Mouse (Mus musculus): Measurements from ENCODE around the gene Eef2kmt. TPM values are rescaled to one million over a fixed set of nuclear protein-coding genes. Genes with fewer than 3 reads are reported as not detected.

Eef2kmt gene
- 7.2 and 9.0 TPM in 2 replicates for total RNA-seq (2014; rRNA removed)
- polyA plus RNA-seq (2012; rRNA removed), result 17.3 and 22.4 TPM in 2 replicates

GRCm38 (mm10) chr16:5255779-5256496 is at the start of gene Eef2kmt:
Eef2kmt (minus strand) TSS chr16:5255983.
- TF ChIP-seq POLR2A (IDR thresholded peaks at IDR 0.05; ENCODE audit: extremely low read depth, insufficient read depth, low read length) (0 out of 2 replicates have a peak, but pooled peaks have one; percentile 43), CTCF (IDR thresholded peaks at IDR 0.05; ENCODE audit: low read depth, low read length) (peak; percentile 61)
- no peaks in the 10 kb centered on the region for H3K79me2 ChIP-seq (ENCODE audit: control insufficient read depth, insufficient read depth, low read length)
- 1% methylated on average over 57 of the region's 57 CpGs for WGBS

GRCm38 (mm10) chr16:5295238-5295637 is 39.5 kb upstream of the Eef2kmt start:
- Histone ChIP-seq H3K4me1 (ENCODE audit: control insufficient read depth, insufficient read depth, low read length) (no peaks in the 10 kb centered on the region), H3K36me3 (ENCODE audit: control insufficient read depth, insufficient read depth, low read length) (no peaks in the 10 kb centered on the region), H3K27ac (replicated peaks; ENCODE audit: insufficient read depth, low read depth, low read length) (no peak overlapping the region), H3K9ac (ENCODE audit: low read depth, low read length) (no peak overlapping the region), H3K79me2 (ENCODE audit: control insufficient read depth, insufficient read depth, low read length) (no peaks in the 10 kb centered on the region), H3K27me3 (ENCODE audit: control insufficient read depth, insufficient read depth, low read length) (no peaks in the 10 kb centered on the region), H3K4me3 (ENCODE audit: insufficient read depth, low read depth, low read length) (no peak overlapping the region)
- DNase-seq (ENCODE audit: extremely low read depth, low read depth, low spot score), result no peak
- WGBS, result 66% methylated on average over 5 of the region's 5 CpGs
- TF ChIP-seq CTCF (IDR thresholded peaks at IDR 0.05; ENCODE audit: low read depth, low read length), result no peak
- no peak for TF ChIP-seq POLR2A (IDR thresholded peaks at IDR 0.05; ENCODE audit: extremely low read depth, insufficient read depth, low read length)

More at GRCm38 (mm10) chr16:5255779-5256496, at the start of gene Eef2kmt:
- Histone ChIP-seq H3K27ac (replicated peaks; ENCODE audit: insufficient read depth, low read depth, low read length) (peak within 1 kb of the TSS; percentile 32), H3K27me3 (ENCODE audit: control insufficient read depth, insufficient read depth, low read length) (no peaks in the 10 kb centered on the region), H3K9ac (ENCODE audit: low read depth, low read length) (peak within 1 kb of the TSS; percentile 73), H3K4me3 (ENCODE audit: insufficient read depth, low read depth, low read length) (peak within 1 kb of the TSS; percentile 71), H3K36me3 (ENCODE audit: control insufficient read depth, insufficient read depth, low read length) (no peaks in the 10 kb centered on the region), H3K4me1 (ENCODE audit: control insufficient read depth, insufficient read depth, low read length) (peaks cover 10% of the 10 kb centered on the region)
- peak; percentile 89 for DNase-seq (ENCODE audit: extremely low read depth, low read depth, low spot score)

- no peak overlapping the region for H3K27ac ChIP-seq (replicated peaks; ENCODE audit: insufficient read depth, low read depth, low read length)
- no peaks in the 10 kb centered on the region for H3K4me1 ChIP-seq (ENCODE audit: control insufficient read depth, insufficient read depth, low read length)
- no peak for TF ChIP-seq CTCF (IDR thresholded peaks at IDR 0.05; ENCODE audit: low read depth, low read length)
- TF ChIP-seq POLR2A (IDR thresholded peaks at IDR 0.05; ENCODE audit: extremely low read depth, insufficient read depth, low read length), result no peak
- DNase-seq (ENCODE audit: extremely low read depth, low read depth, low spot score), result no peak
- H3K79me2 ChIP-seq (ENCODE audit: control insufficient read depth, insufficient read depth, low read length), result no peaks in the 10 kb centered on the region
- H3K4me3 ChIP-seq (ENCODE audit: insufficient read depth, low read depth, low read length), result no peak overlapping the region
- 59% methylated on average over 3 of the region's 3 CpGs for WGBS
- no peaks in the 10 kb centered on the region for H3K36me3 ChIP-seq (ENCODE audit: control insufficient read depth, insufficient read depth, low read length)
- no peaks in the 10 kb centered on the region for H3K27me3 ChIP-seq (ENCODE audit: control insufficient read depth, insufficient read depth, low read length)
- H3K9ac ChIP-seq (ENCODE audit: low read depth, low read length), result no peak overlapping the region
These were observed 29.6 kb upstream of the Eef2kmt start for GRCm38 (mm10) chr16:5285376-5285775.

- no peaks in the 10 kb centered on the region for H3K27me3 ChIP-seq (ENCODE audit: control insufficient read depth, insufficient read depth, low read length)
- TF ChIP-seq CTCF (IDR thresholded peaks at IDR 0.05; ENCODE audit: low read depth, low read length) (no peak), POLR2A (IDR thresholded peaks at IDR 0.05; ENCODE audit: extremely low read depth, insufficient read depth, low read length) (no peak)
- 87% methylated on average over 9 of the region's 9 CpGs for WGBS
- H3K36me3 ChIP-seq (ENCODE audit: control insufficient read depth, insufficient read depth, low read length), result no peaks in the 10 kb centered on the region
- H3K27ac ChIP-seq (replicated peaks; ENCODE audit: insufficient read depth, low read depth, low read length), result no peak overlapping the region
- H3K79me2 ChIP-seq (ENCODE audit: control insufficient read depth, insufficient read depth, low read length), result no peaks in the 10 kb centered on the region
- H3K4me3 ChIP-seq (ENCODE audit: insufficient read depth, low read depth, low read length), result no peak overlapping the region
- no peak for DNase-seq (ENCODE audit: extremely low read depth, low read depth, low spot score)
- H3K4me1 ChIP-seq (ENCODE audit: control insufficient read depth, insufficient read depth, low read length), result no peaks in the 10 kb centered on the region
- H3K9ac ChIP-seq (ENCODE audit: low read depth, low read length), result no peak overlapping the region
These were observed 26.9 kb upstream of the Eef2kmt start for GRCm38 (mm10) chr16:5282686-5283085.

GRCm38 (mm10) chr16:5279571-5280222 is 23.9 kb upstream of the Eef2kmt start:
- Histone ChIP-seq H3K27ac (replicated peaks; ENCODE audit: insufficient read depth, low read depth, low read length) (no peak overlapping the region), H3K4me3 (ENCODE audit: insufficient read depth, low read depth, low read length) (no peak overlapping the region), H3K4me1 (ENCODE audit: control insufficient read depth, insufficient read depth, low read length) (no peaks in the 10 kb centered on the region), H3K9ac (ENCODE audit: low read depth, low read length) (no peak overlapping the region), H3K36me3 (ENCODE audit: control insufficient read depth, insufficient read depth, low read length) (no peaks in the 10 kb centered on the region), H3K27me3 (ENCODE audit: control insufficient read depth, insufficient read depth, low read length) (no peaks in the 10 kb centered on the region), H3K79me2 (ENCODE audit: control insufficient read depth, insufficient read depth, low read length) (no peaks in the 10 kb centered on the region)
- no peak for TF ChIP-seq CTCF (IDR thresholded peaks at IDR 0.05; ENCODE audit: low read depth, low read length)
- no peak for TF ChIP-seq POLR2A (IDR thresholded peaks at IDR 0.05; ENCODE audit: extremely low read depth, insufficient read depth, low read length)
- 79% methylated on average over 5 of the region's 5 CpGs for WGBS
- DNase-seq (ENCODE audit: extremely low read depth, low read depth, low spot score), result no peak

Measured in liver, adult 2 months (tissue).